Mouse (Mus musculus): ENCODE data around the gene 4833439L19Rik.

GRCm38 (mm10) chr13:54591776-54592356, 26.6 kb upstream of the 4833439L19Rik start:
- TF ChIP-seq POLR2A (IDR thresholded peaks at IDR 0.05; ENCODE audit: low read depth, low read length) (no peak), E2F4 (IDR thresholded peaks at IDR 0.05; ENCODE audit: insufficient replicate concordance, low read depth, low read length) (no peak), CTCF (conservative IDR thresholded peaks at IDR 0.05 in 1 of 2, IDR thresholded peaks at IDR 0.05 in 1 of 2; ENCODE audit: low read depth in 2 of 2, low read length in 2 of 2) (no peak), HCFC1 (IDR thresholded peaks at IDR 0.05; ENCODE audit: low read depth, low read length) (no peak), CHD1 (IDR thresholded peaks at IDR 0.05; ENCODE audit: low read depth, low read length) (no peak), USF1 (IDR thresholded peaks at IDR 0.05; ENCODE audit: low read depth, low read length) (no peak), MAFK (IDR thresholded peaks at IDR 0.05; ENCODE audit: insufficient replicate concordance, low read length) (no peak), CHD2 (IDR thresholded peaks at IDR 0.05; ENCODE audit: low read length) (no peak), ZC3H11A (IDR thresholded peaks at IDR 0.05; ENCODE audit: low read depth, low read length) (no peak), EP300 (IDR thresholded peaks at IDR 0.05; ENCODE audit: low read length) (no peak), RAD21 (IDR thresholded peaks at IDR 0.05; ENCODE audit: low read depth, low read length) (no peak)

All from CH12.LX (cell line).